Mouse (Mus musculus): ENCODE results near the gene Lrrfip2.

- TF ChIP-seq MAFK (IDR thresholded peaks at IDR 0.05; ENCODE audit: insufficient read depth, low read depth, low read length) (no peak), ZC3H11A (IDR thresholded peaks at IDR 0.05; ENCODE audit: borderline replicate concordance, low read depth, low read length) (no peak), CHD2 (IDR thresholded peaks at IDR 0.05; ENCODE audit: low read depth, low read length) (no peak)
Observed at GRCm38 (mm10) chr9:111127749-111128148, 10.4 kb downstream of the Lrrfip2 start.
